Mouse (Mus musculus) liver, postnatal 0 days (tissue): Measurements from ENCODE around the gene Olfr657.

Experiments
- CTCF ChIP-seq: sonication (generic); IDR thresholded peaks from 2 replicates; pipeline ENCODE4 v1.5.1; 2016; ENCODE audit warnings: antibody characterized with exemption, low read depth
- EP300 ChIP-seq: IDR thresholded peaks from 2 replicates; pipeline ENCODE4 v1.6.1; 2016; ENCODE audit warnings: antibody characterized with exemption, low read depth, mild to moderate bottlenecking

DNA sequence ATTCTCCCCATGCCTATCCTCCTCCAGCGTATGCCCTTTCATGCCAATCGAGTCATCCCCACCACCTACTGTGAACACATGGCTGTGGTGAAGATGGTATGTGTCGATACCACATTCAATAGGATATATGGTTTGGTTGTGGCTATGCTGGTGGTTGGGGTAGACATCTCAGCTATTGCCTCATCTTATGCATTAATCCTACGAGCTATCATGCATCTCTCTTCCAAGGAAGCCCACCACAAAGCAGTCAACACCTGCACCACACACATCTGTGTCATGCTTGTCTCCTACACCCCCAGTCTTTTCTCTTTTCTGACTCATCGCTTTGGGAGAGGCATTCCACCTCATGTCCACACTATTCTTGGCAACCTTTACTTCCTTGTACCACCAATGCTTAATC, 36.3 kb upstream of the Olfr657 start:
- TF ChIP-seq CTCF = no peak
- no peak for TF ChIP-seq EP300
